Mouse (Mus musculus): ENCODE data around the gene Vmn2r81.
"Not testable (repeated sequence)": the region's sequence is repeated elsewhere in the genome, so short reads cannot be mapped to it uniquely, and the experiment has no call there.

Gene Vmn2r81

GRCm38 (mm10) chr10:79247392-79247791, at the start of gene Vmn2r81:
Gene Vmn2r81, plus strand, starts transcription at chr10:79247692.
- DNase-seq, result not testable (repeated sequence)

- not testable (repeated sequence) for DNase-seq
Measured at GRCm38 (mm10) chr10:79199973-79200372, 47.5 kb upstream of the Vmn2r81 start.

GRCm38 (mm10) chr10:79220432-79220831, 27.1 kb upstream of the Vmn2r81 start:
- no peak for DNase-seq

GRCm38 (mm10) chr10:79221606-79222005, 25.9 kb upstream of the Vmn2r81 start:
- no peak for DNase-seq

GRCm38 (mm10) chr10:79222214-79222613, 25.3 kb upstream of the Vmn2r81 start:
- no peak for DNase-seq

- DNase-seq, result not testable (repeated sequence)
Measured at GRCm38 (mm10) chr10:79322033-79322736, 74.7 kb downstream of the Vmn2r81 start.

GRCm38 (mm10) chr10:79322737-79323086, 75.2 kb downstream of the Vmn2r81 start:
- DNase-seq, result no peak
